Mouse (Mus musculus) thymus, adult 2 months (tissue): ENCODE data around the gene Tpst2. TPM values are rescaled to one million over a fixed set of nuclear protein-coding genes. Genes with fewer than 3 reads are reported as not detected.

ENCODE experiments used
- DNase-seq: peaks from one replicate; pipeline ENCODE4 v3.0.0; 2021
- H3K27ac ChIP-seq: fragments of 200-500 bp; 2 replicates; pipeline ENCODE4 v1.5.1; 2012; ENCODE audit warnings: low read length, control low read depth; ENCODE audit not compliant: control insufficient read depth, insufficient read depth
- H3K27me3 ChIP-seq: fragments of 200-500 bp; 2 replicates; pipeline ENCODE4 v1.6.1; 2012; ENCODE audit warnings: mild to moderate bottlenecking, low read length, moderate library complexity, mixed read lengths; ENCODE audit not compliant: control insufficient read depth, insufficient read depth
- H3K36me3 ChIP-seq: fragments of 200-500 bp; 2 replicates; pipeline ENCODE4 v1.6.1; 2012; ENCODE audit warnings: mild to moderate bottlenecking, low read length, moderate library complexity; ENCODE audit not compliant: control insufficient read depth, insufficient read depth
- H3K4me1 ChIP-seq: fragments of 200-500 bp; replicated peaks from 2 replicates; pipeline ENCODE4 v1.6.1; 2012; ENCODE audit warnings: low read length; ENCODE audit not compliant: control insufficient read depth, insufficient read depth
- H3K4me3 ChIP-seq: fragments of 200-500 bp; 2 replicates; pipeline ENCODE4 v1.5.1; 2012; ENCODE audit warnings: mild to moderate bottlenecking, low read length, control low read depth, moderate library complexity; ENCODE audit not compliant: control insufficient read depth, insufficient read depth
- CTCF ChIP-seq: fragments of 200-500 bp; IDR thresholded peaks from 2 replicates; pipeline ENCODE4 v1.5.1; 2012; ENCODE audit warnings: mild to moderate bottlenecking, control low read depth, low read length, moderate library complexity, borderline replicate concordance; ENCODE audit not compliant: control insufficient read depth, poor library complexity, insufficient read depth; ENCODE audit errors: extremely low read depth
- POLR2A ChIP-seq: fragments of 200-500 bp; IDR thresholded peaks from 2 replicates; pipeline ENCODE4 v1.6.1; 2012; ENCODE audit warnings: mild to moderate bottlenecking, low read length, control low read depth, moderate library complexity; ENCODE audit not compliant: control insufficient read depth, poor library complexity, insufficient read depth; ENCODE audit errors: extremely low read depth
- WGBS: fragments of 180-500 bp; shearing (Covaris S2); methylation state at CpG from one replicate; pipeline ENCODE4 v1.1.7; 2018; 5-methylcytosine and 5-hydroxymethylcytosine counted together
- polyA plus RNA-seq: library from polyadenylated mRNA; depleted of rRNA; stranded (reverse); fragments of >200 nt; gene quantifications from 2 replicates; pipeline ENCODE4 v1.2.3, GENCODE M21; 2012

The Tpst2 gene
- polyA plus RNA-seq, 1 experiment: 63.5 TPM

DNA sequence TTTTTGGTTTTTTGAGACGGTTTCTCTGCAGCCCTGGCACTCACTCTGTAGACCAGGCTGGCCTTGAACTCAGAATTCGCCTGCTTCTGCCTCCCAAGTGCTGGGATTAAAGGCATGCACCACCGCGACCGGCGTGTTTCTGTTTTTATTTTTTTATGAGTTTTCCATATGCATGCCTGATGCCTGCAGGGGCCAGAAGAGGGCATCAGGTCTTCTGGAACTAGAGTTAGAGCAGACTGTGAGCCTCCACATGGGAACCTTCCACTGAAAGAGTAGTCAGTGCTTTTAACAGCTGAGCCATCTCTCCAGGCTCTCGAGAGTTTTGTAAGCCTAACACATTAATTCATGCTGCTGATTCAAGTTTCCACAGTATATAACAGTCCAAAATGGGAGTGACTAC is 62.7 kb downstream of the Tpst2 start:
- peaks cover 36% of the 10 kb centered on the region for H3K36me3 ChIP-seq
- no peaks in the 10 kb centered on the region for H3K27me3 ChIP-seq
- no peak overlapping the region for H3K27ac ChIP-seq
- WGBS: 88% methylated on average over 7 of the region's 7 CpGs
- H3K4me1 ChIP-seq: peaks cover 9% of the 10 kb centered on the region
- TF ChIP-seq POLR2A (no peak), CTCF (no peak)
- no peak overlapping the region for H3K4me3 ChIP-seq
- DNase-seq: no peak

DNA sequence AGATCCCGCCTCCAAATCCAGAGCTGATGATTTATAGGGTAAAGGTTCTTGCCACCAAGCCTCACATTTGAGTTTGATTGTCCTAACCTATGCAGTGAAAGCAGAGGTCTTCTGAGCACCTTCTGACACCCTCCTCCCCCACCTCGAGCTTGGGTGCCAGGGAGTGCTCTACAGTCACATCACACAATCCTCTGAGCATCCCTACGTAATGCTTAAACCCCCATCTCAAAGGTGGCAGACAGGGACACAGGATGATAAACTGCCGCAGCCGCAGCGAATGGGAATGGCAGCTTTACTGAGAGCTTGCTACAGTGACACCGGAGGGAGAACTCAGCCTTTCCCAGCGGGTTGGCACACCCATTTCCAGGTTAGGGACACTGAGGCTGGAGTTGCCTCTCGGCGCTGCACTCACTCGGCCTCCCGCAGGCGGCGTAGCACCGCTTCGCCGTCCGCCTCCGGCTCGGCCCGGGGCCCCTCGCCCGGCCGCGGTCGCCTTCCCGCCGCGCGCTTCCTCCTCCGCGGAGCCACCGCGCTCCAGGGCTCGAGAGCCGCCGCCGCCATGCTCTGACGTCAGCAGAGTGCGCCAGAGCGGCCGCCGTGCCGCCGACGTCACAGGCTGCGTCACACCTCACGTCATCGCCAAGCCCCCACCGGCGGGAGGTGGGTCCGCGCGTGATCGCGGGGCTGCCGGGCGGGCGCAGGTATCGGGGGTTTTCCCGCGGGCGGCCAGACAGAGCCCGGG is 66.1 kb downstream of the Tpst2 start, which contains the start of the genes Srrd and Hps4:
Gene Srrd, minus strand, starts transcription at position 578 of the 742 bp plus-strand sequence.
Gene Hps4, plus strand, starts transcription at position 621 of the 742 bp plus-strand sequence.
- Histone ChIP-seq H3K4me3 (peak within 1 kb of the TSS; percentile 74), H3K4me1 (peaks cover 12% of the 10 kb centered on the region), H3K36me3 (peaks cover 5% of the 10 kb centered on the region; the same call in 1 of the 2 replicates), H3K27ac (no peak within 1 kb of the TSS), H3K27me3 (no peaks in the 10 kb centered on the region)
- 3% methylated on average over 64 of the region's 64 CpGs for WGBS
- DNase-seq: peak; percentile 86
- TF ChIP-seq CTCF: peak; percentile 59; the same call in 1 of the 2 replicates
- TF ChIP-seq POLR2A: peak; percentile 38; the same call in 1 of the 2 replicates

DNA sequence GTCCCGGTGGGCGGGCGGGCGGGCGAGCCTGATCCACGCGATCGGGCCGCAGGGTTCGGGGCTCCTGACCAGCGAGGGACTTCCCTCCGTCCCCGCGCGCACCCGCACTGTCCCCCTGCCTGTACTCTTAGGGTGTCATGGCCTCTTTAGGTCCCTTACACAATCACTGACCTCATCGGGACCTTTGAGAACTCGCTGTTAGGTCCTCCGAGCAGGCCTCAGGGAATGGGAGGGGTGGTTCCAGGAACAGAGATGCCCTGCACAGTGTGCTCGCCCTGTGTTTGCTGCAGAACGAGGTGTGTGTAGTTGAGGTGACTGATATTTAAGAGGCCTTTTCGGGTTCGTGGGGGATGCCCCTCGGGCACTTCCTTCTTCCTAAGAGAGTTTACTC is 66.7 kb downstream of the Tpst2 start:
- DNase-seq: no peak
- H3K36me3 ChIP-seq: 0 out of 2 replicates have a peak, but pooled peaks cover 4% of the 10 kb centered on the region
- H3K27ac ChIP-seq: no peak overlapping the region
- under 1% methylated on average over 24 of the region's 24 CpGs for WGBS
- H3K4me3 ChIP-seq: peak overlapping the region; percentile 74
- H3K4me1 ChIP-seq: peaks cover 12% of the 10 kb centered on the region
- H3K27me3 ChIP-seq: no peaks in the 10 kb centered on the region
- TF ChIP-seq CTCF: no peak
- no peak; the same call in 1 of the 2 replicates for TF ChIP-seq POLR2A

DNA sequence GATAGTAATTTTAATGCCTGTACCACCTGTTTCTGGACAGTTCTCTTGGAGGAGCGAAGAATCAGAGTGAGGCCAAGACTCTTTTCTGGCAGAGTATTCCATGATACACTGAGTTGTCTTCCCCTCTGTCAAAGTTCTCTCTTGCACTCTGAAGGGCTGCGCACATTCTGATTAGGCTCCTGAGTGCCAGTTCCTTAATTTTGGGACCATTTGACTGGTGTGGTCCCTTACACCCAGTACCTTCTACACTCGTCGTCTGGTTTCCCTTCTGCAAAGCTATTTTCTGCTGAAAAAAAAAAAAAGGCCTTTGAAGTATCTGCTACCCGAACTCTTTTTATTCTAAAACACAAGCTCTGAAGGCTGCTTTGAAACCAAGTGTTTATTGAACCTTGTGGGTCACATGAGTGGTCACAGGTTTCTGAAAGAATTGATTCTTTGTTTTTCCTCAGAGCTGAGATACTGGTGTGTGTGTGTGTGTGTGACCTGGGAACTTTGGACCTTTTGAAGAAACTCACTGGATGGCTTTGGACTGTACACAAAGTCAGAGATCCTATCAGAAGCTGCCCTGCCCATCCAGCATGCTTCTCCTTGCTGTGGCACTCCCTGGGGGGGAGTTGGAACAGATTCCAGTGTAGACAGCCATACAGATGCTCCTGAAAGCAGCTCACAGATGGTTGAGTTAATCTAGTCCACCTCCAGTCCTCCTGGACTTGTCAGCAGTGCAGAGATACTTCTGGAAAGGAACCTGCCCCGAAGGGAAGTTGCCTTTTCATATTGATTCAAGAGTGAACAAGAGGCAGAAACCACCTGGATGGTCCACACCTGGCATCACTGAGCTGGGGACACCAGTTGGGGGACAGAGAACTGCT is 67.8 kb downstream of the Tpst2 start:
- H3K36me3 ChIP-seq: no peaks in the 10 kb centered on the region
- DNase-seq: no peak
- no peaks in the 10 kb centered on the region for H3K27me3 ChIP-seq
- TF ChIP-seq CTCF (no peak), POLR2A (no peak)
- no peak overlapping the region for H3K4me3 ChIP-seq
- WGBS: 64% methylated on average over 6 of the region's 6 CpGs
- peaks cover 12% of the 10 kb centered on the region for H3K4me1 ChIP-seq
- no peak overlapping the region for H3K27ac ChIP-seq

DNA sequence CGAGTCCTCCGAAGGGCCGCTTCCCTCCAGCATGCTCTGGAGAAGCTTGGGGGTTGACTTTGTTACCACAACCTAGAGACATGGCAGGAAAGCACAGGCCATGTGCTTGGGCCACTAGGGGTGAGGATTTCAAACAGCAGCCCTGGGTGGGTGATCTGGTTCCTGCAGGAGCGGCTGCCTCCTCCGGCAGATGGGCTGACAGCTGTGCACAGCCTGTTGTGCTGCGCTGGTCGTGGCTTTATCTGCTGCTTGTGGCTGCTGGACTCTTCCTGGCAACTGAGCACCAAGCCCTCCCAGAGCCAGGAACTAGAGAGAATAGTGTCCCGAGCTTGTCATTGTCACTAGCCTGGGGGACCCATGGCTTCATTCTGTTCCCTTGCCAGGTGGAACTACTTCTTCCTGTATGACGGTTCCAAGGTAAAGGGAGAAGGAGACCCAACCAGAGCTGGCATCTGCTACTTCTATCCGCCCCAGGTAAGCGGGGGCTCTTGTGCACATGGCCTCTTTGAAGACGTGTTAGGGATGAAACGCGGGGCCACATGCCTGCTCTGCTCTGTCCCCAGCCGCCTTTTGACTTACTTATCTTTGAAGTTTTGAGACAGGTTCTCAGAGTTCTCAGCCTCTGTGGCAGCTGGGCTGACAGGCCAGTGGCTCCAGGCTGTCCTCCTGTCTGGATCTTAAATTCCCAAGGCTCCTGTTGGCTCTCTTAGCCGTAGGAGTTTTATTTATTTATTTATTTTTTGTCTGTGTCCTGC is 69.9 kb downstream of the Tpst2 start:
- Histone ChIP-seq H3K36me3 (no peaks in the 10 kb centered on the region), H3K27ac (no peak overlapping the region), H3K4me1 (peaks cover 12% of the 10 kb centered on the region), H3K4me3 (no peak overlapping the region), H3K27me3 (no peaks in the 10 kb centered on the region)
- WGBS: 76% methylated on average over 16 of the region's 16 CpGs
- no peak for DNase-seq
- no peak for TF ChIP-seq POLR2A

DNA sequence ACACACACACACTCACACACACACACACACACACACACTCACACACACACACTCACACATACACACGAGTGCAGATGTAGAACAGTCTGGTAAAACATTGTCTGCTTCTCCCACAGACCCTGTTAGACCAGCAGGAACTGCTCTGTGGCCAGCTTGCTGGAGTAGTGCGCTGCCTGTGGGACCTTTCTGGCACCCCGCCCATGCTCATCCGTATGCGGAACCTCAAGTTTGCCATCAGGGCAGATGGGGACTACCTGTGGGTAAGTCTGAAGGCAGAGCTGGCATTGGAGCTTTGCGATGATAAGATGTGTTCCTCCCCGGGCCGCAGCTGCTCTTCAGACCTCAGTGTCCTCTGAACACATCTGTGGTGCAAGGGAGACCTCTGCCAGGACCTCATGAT is 72.7 kb downstream of the Tpst2 start:
- Histone ChIP-seq H3K36me3 (no peaks in the 10 kb centered on the region), H3K4me1 (peaks cover 2% of the 10 kb centered on the region; the same call in 1 of the 2 replicates), H3K27me3 (no peaks in the 10 kb centered on the region), H3K27ac (no peak overlapping the region), H3K4me3 (no peak overlapping the region)
- DNase-seq: no peak
- TF ChIP-seq POLR2A (no peak), CTCF (no peak)
- 92% methylated on average over 8 of the region's 8 CpGs for WGBS
